Mouse (Mus musculus): ENCODE measurements at regions not wholly inside any gene's neighbourhood (a gene's known extent, or its start where the extent isn't known, plus 50 kb on each side); places are given as distances from the start of the nearest gene placed in this dataset.

DNA sequence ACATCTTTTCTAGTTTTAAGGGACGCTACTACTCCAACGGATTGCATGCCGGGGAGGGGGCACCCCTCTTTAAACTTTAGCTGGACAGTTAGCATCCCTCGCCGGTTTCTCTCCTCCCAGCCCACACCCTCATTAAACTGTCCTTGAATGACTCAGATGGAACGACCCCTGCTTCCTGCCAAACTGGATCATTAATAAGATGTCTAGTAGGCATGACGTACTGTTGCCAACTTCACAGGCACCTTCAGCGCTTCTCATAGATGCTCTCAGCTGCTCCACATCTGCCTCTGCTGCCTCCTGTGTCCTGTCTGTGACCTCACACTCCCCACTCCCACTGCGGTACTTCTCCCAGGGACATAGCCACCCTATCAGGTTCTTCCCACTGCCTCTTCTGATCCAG is 54.1 kb upstream of the Ccdc167 start:
- no peak for TF ChIP-seq CTCF (IDR thresholded peaks at IDR 0.05; ENCODE audit: extremely low read depth, insufficient read length, insufficient replicate concordance, low read depth, low read length)
- TF ChIP-seq POLR2A (IDR thresholded peaks at IDR 0.05; ENCODE audit: low read depth, low read length), result no peak

Data from small intestine, adult 2 months (tissue).